8 mouse cellular contexts compared by ENCODE assay signal in the genomic region with DNA sequence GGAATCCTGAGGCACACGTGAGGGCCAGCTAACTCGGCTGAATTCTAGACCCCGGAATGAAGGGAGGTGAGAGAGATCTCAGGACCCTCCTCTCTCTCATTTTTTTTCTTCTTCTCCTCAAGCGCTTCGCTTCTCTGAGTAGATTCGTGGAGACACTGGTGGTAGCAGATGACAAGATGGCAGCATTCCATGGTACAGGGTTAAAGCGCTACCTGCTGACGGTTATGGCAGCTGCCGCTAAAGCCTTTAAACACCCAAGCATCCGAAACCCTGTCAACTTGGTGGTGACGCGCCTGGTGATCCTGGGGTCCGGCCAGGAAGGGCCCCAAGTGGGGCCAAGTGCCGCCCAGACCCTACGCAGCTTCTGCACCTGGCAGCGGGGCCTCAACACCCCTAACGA. TPM values are rescaled to one million over a fixed set of nuclear protein-coding genes. Genes with fewer than 3 reads are reported as not detected.
A peak's percentile ranks its signal among the peaks of the same experiment; 100 is the strongest.
DNase-seq lines count a peak whose midpoint lies in the region; ATAC-seq and TF ChIP-seq lines count a peak whose summit lies in the region.

No protein-coding gene starts in this region.

- H3K36me3 ChIP-seq in lung, postnatal 0 days (ENCODE audit: insufficient read depth, low read length): no peaks in the 10 kb centered on the region
- peaks cover 35% of the 10 kb centered on the region for H3K36me3 ChIP-seq in limb, embryonic 13.5 days
- H3K36me3 ChIP-seq in stomach, postnatal 0 days (ENCODE audit: control insufficient read depth, insufficient read depth, low read length): 0 out of 2 replicates have a peak, but pooled peaks cover 3% of the 10 kb centered on the region

- H3K4me3 ChIP-seq in lung, postnatal 0 days (ENCODE audit: low read depth, low read length): no peak overlapping the region
- no peak overlapping the region for H3K4me3 ChIP-seq in lung, adult 2 months (replicated peaks; ENCODE audit: extremely low read depth, low read depth, low read length)
- peak overlapping the region; percentile 45 for H3K4me3 ChIP-seq in limb, embryonic 13.5 days
- H3K4me3 ChIP-seq in stomach, postnatal 0 days (ENCODE audit: low read depth, low read length): peak overlapping the region; percentile 46; the same call in 1 of the 2 replicates

- WGBS in lung, postnatal 0 days: 57% methylated on average over 17 of the region's 17 CpGs
- WGBS in lung, adult 2 months: 78% methylated on average over 17 of the region's 17 CpGs
- 33% methylated on average over 17 of the region's 17 CpGs for WGBS in limb, embryonic 13.5 days
- WGBS in stomach, postnatal 0 days: 59% methylated on average over 17 of the region's 17 CpGs

- H3K27me3 ChIP-seq in lung, postnatal 0 days (replicated peaks; ENCODE audit: insufficient read depth, low read length): no peaks in the 10 kb centered on the region
- no peaks in the 10 kb centered on the region for H3K27me3 ChIP-seq in limb, embryonic 13.5 days
- no peaks in the 10 kb centered on the region for H3K27me3 ChIP-seq in stomach, postnatal 0 days (ENCODE audit: control insufficient read depth, insufficient read depth, low read length)

- H3K4me2 ChIP-seq in lung, postnatal 0 days (replicated peaks; ENCODE audit: low read depth, low read length): no peak overlapping the region
- H3K4me2 ChIP-seq in limb, embryonic 13.5 days (replicated peaks): peak overlapping the region; percentile 77
- H3K4me2 ChIP-seq in stomach, postnatal 0 days (replicated peaks; ENCODE audit: low read depth): peak overlapping the region; percentile 57

- no peak for ATAC-seq in cerebellum, adult (ENCODE audit: insufficient number of reproducible peaks, low FRiP score, low TSS enrichment)
- ATAC-seq in lung, postnatal 0 days: no peak
- ATAC-seq in limb, embryonic 13.5 days (ENCODE audit: low FRiP score, low read depth): no peak
- no peak for ATAC-seq in stomach, postnatal 0 days (ENCODE audit: low FRiP score, low TSS enrichment)

- no peak for TF ChIP-seq POLR2A in lung, adult 2 months (IDR thresholded peaks at IDR 0.05; ENCODE audit: borderline replicate concordance, extremely low read depth, low read depth, low read length)

- peaks cover 15% of the 10 kb centered on the region; the same call in 1 of the 2 replicates for H3K4me1 ChIP-seq in lung, postnatal 0 days (ENCODE audit: insufficient read depth, low read depth, low read length)
- H3K4me1 ChIP-seq in lung, adult 2 months (ENCODE audit: control insufficient read depth, insufficient read depth, low read length): peaks cover 15% of the 10 kb centered on the region
- peaks cover 55% of the 10 kb centered on the region for H3K4me1 ChIP-seq in limb, embryonic 13.5 days
- peaks cover 8% of the 10 kb centered on the region for H3K4me1 ChIP-seq in stomach, postnatal 0 days (replicated peaks; ENCODE audit: control insufficient read depth, insufficient read depth)

- TF ChIP-seq CTCF in lung, postnatal 0 days (IDR thresholded peaks at IDR 0.05): no peak
- TF ChIP-seq CTCF in lung, adult 2 months (IDR thresholded peaks at IDR 0.05; ENCODE audit: insufficient read depth, low read length): no peak
- no peak for TF ChIP-seq CTCF in stomach, postnatal 0 days (IDR thresholded peaks at IDR 0.05; ENCODE audit: low read depth)

- H3K9me3 ChIP-seq in lung, postnatal 0 days (ENCODE audit: low read length): no peaks in the 10 kb centered on the region
- no peaks in the 10 kb centered on the region for H3K9me3 ChIP-seq in limb, embryonic 13.5 days
- no peaks in the 10 kb centered on the region for H3K9me3 ChIP-seq in stomach, postnatal 0 days (ENCODE audit: control insufficient read depth, low read length)

- TF ChIP-seq EP300 in lung, postnatal 0 days (IDR thresholded peaks at IDR 0.05): no peak
- TF ChIP-seq EP300 in stomach, postnatal 0 days (optimal IDR thresholded peaks at IDR 0.05): no peak

- DNase-seq in cerebellum, postnatal 14 days: peak; percentile 50 to 54
- DNase-seq in lung, postnatal 0 days (ENCODE audit: low spot score): no peak
- DNase-seq in lung, adult 2 months: no peak
- DNase-seq in stomach, postnatal 0 days (ENCODE audit: low spot score): no peak
- no peak for DNase-seq in right cerebral cortex, postnatal 4 days
- no peak for DNase-seq in right cerebral cortex, postnatal 25 days

- H3K9ac ChIP-seq in lung, postnatal 0 days (replicated peaks; ENCODE audit: low read depth): no peak overlapping the region
- peak overlapping the region; percentile 64 for H3K9ac ChIP-seq in limb, embryonic 13.5 days
- peak overlapping the region; percentile 58 for H3K9ac ChIP-seq in stomach, postnatal 0 days (ENCODE audit: low read length)

- peak overlapping the region; percentile 59 for H3K27ac ChIP-seq in lung, postnatal 0 days (ENCODE audit: low read length)
- peak overlapping the region; percentile 90 for H3K27ac ChIP-seq in limb, embryonic 13.5 days
- peak overlapping the region; percentile 88 for H3K27ac ChIP-seq in stomach, postnatal 0 days (replicated peaks)

RNA-seq across cellular contexts. Expression of a gene that starts 1.2 kb away (rescaled TPM):
- 172 and 188 TPM in 2 replicates for polyA plus RNA-seq in lung, postnatal 0 days (2015; fragmentation: Nextera tagmentation; extraction: Ambion mirVana)
- polyA plus RNA-seq in lung, adult 2 months (2012; rRNA removed): 78.8 and 118 TPM in 2 replicates
- 253 and 254 TPM in 2 replicates for polyA plus RNA-seq in limb, embryonic 13.5 days (2015; fragmentation: Nextera tagmentation; extraction: Ambion mirVana)
- polyA plus RNA-seq in stomach, postnatal 0 days (2015; fragmentation: Nextera tagmentation; extraction: Ambion mirVana): 210 and 218 TPM in 2 replicates

RNA-seq across cellular contexts. Expression of a gene that starts 2.2 kb away (rescaled TPM):
- polyA plus RNA-seq in lung, postnatal 0 days (2015; fragmentation: Nextera tagmentation; extraction: Ambion mirVana): 2.7 and 3.3 TPM in 2 replicates
- polyA plus RNA-seq in lung, adult 2 months (2012; rRNA removed): 1.2 and 1.3 TPM in 2 replicates
- polyA plus RNA-seq in limb, embryonic 13.5 days (2015; fragmentation: Nextera tagmentation; extraction: Ambion mirVana): 12.7 and 14.3 TPM in 2 replicates
- polyA plus RNA-seq in stomach, postnatal 0 days (2015; fragmentation: Nextera tagmentation; extraction: Ambion mirVana): 3.5 and 3.9 TPM in 2 replicates

RNA-seq across cellular contexts. Expression of a gene that starts 17.7 kb away (rescaled TPM):
- 68.4 and 77.0 TPM in 2 replicates for polyA plus RNA-seq in lung, postnatal 0 days (2015; fragmentation: Nextera tagmentation; extraction: Ambion mirVana)
- 72.0 and 75.8 TPM in 2 replicates for polyA plus RNA-seq in lung, adult 2 months (2012; rRNA removed)
- polyA plus RNA-seq in limb, embryonic 13.5 days (2015; fragmentation: Nextera tagmentation; extraction: Ambion mirVana): 86.2 and 94.0 TPM in 2 replicates
- polyA plus RNA-seq in stomach, postnatal 0 days (2015; fragmentation: Nextera tagmentation; extraction: Ambion mirVana): 32.9 and 34.2 TPM in 2 replicates

RNA-seq across cellular contexts. Expression of a gene that starts 18.2 kb away (rescaled TPM):
- 121 and 130 TPM in 2 replicates for polyA plus RNA-seq in lung, postnatal 0 days (2015; fragmentation: Nextera tagmentation; extraction: Ambion mirVana)
- 117 and 158 TPM in 2 replicates for polyA plus RNA-seq in lung, adult 2 months (2012; rRNA removed)
- polyA plus RNA-seq in limb, embryonic 13.5 days (2015; fragmentation: Nextera tagmentation; extraction: Ambion mirVana): 37.8 and 39.1 TPM in 2 replicates
- polyA plus RNA-seq in stomach, postnatal 0 days (2015; fragmentation: Nextera tagmentation; extraction: Ambion mirVana): 51.3 and 59.4 TPM in 2 replicates

RNA-seq across cellular contexts. Expression of a gene that starts 27.6 kb away (rescaled TPM):
- 2.3 and 5.5 TPM in 2 replicates for polyA plus RNA-seq in lung, postnatal 0 days (2015; fragmentation: Nextera tagmentation; extraction: Ambion mirVana)
- 4.7 and 7.2 TPM in 2 replicates for polyA plus RNA-seq in lung, adult 2 months (2012; rRNA removed)
- polyA plus RNA-seq in limb, embryonic 13.5 days (2015; fragmentation: Nextera tagmentation; extraction: Ambion mirVana): 2.0 and 15.7 TPM in 2 replicates
- 26.3 and 49.4 TPM in 2 replicates for polyA plus RNA-seq in stomach, postnatal 0 days (2015; fragmentation: Nextera tagmentation; extraction: Ambion mirVana)

Comparison
In these comparisons a context has a peak if more than half of its experiments do, and no peak if none do; other contexts are left out.
1. DNase-seq: peak in cerebellum, postnatal 14 days (2 of 2); none in lung, postnatal 0 days (single experiment), lung, adult 2 months (single experiment), stomach, postnatal 0 days (single experiment), right cerebral cortex, postnatal 4 days (single experiment) and right cerebral cortex, postnatal 25 days (single experiment).
2. H3K4me3 ChIP-seq: peak in limb, embryonic 13.5 days (single experiment) and stomach, postnatal 0 days (single experiment); none in lung, postnatal 0 days (single experiment) and lung, adult 2 months (single experiment).
3. Peak in every context shown above with its lines, with median percentiles within 50 percentile points of each other: H3K27ac ChIP-seq.